Mouse (Mus musculus) heart, embryonic 12.5 days (tissue): Measurements from ENCODE around the gene Mrpl21. TPM values are rescaled to one million over a fixed set of nuclear protein-coding genes. Genes with fewer than 3 reads are reported as not detected.

Experiments used
- ATAC-seq: fragments of 200-750 bp; cut with Nextera tagmentation; 2 replicates; pipeline ENCODE4 v1.8.0; 2017; ENCODE audit warnings: moderate TSS enrichment, moderate library complexity; ENCODE audit not compliant: insufficient number of reproducible peaks, low FRiP score
- H3K27ac ChIP-seq: fragments of 300-500 bp; sonication (generic); 2 replicates; pipeline ENCODE4 v1.5.1; 2016; ENCODE audit warnings: mild to moderate bottlenecking, moderate library complexity; ENCODE audit not compliant: poor library complexity, severe bottlenecking
- H3K27me3 ChIP-seq: fragments of 300-500 bp; sonication (generic); replicated peaks from 2 replicates; pipeline ENCODE4 v1.6.1; 2016; ENCODE audit warnings: mild to moderate bottlenecking, moderate library complexity
- H3K36me3 ChIP-seq: fragments of 300-500 bp; sonication (generic); 2 replicates; pipeline ENCODE4 v1.6.1; 2016; ENCODE audit warnings: mild to moderate bottlenecking, moderate library complexity
- H3K4me1 ChIP-seq: fragments of 300-500 bp; sonication (generic); replicated peaks from 2 replicates; pipeline ENCODE4 v1.6.1; 2016; ENCODE audit warnings: mild to moderate bottlenecking
- H3K4me2 ChIP-seq: fragments of 300-500 bp; sonication (generic); 2 replicates; pipeline ENCODE4 v1.6.1; 2016; ENCODE audit warnings: mild to moderate bottlenecking, moderate library complexity
- H3K4me3 ChIP-seq: fragments of 300-500 bp; sonication (generic); 2 replicates; pipeline ENCODE4 v1.5.1; 2016; ENCODE audit warnings: mild to moderate bottlenecking
- H3K9ac ChIP-seq: fragments of 300-500 bp; sonication (generic); 2 replicates; pipeline ENCODE4 v1.6.1; 2016; ENCODE audit warnings: mild to moderate bottlenecking, moderate library complexity
- H3K9me3 ChIP-seq: fragments of 300-500 bp; sonication (generic); replicated peaks from 2 replicates; pipeline ENCODE4 v1.6.1; 2016; ENCODE audit warnings: mild to moderate bottlenecking, moderate library complexity
- WGBS: fragments of 180-500 bp; shearing (Covaris S2); methylation state at CpG from one replicate; pipeline ENCODE4 v1.1.7; 2016; 5-methylcytosine and 5-hydroxymethylcytosine counted together
- polyA plus RNA-seq: library from polyadenylated mRNA; unstranded; fragments of >200 nt; fragmentation: Nextera tagmentation; extraction: Ambion mirVana; gene quantifications from 2 replicates; pipeline ENCODE4 v1.2.1, GENCODE M21; 2016

Gene Mrpl21
- polyA plus RNA-seq, 1 experiment from 2014 or later: 98.1 TPM

- Histone ChIP-seq H3K4me1 (no peaks in the 10 kb centered on the region), H3K9ac (no peak overlapping the region), H3K4me2 (no peak overlapping the region), H3K27me3 (no peaks in the 10 kb centered on the region), H3K27ac (no peak overlapping the region), H3K9me3 (no peaks in the 10 kb centered on the region), H3K4me3 (no peak overlapping the region), H3K36me3 (peaks cover 94% of the 10 kb centered on the region)
- WGBS: 89% methylated on average over 9 of the region's 9 CpGs
- ATAC-seq: no peak
Observed at GRCm38 (mm10) chr19:3269279-3269678, 13.4 kb upstream of the Mrpl21 start.

GRCm38 (mm10) chr19:3269803-3270202 lies 12.9 kb upstream of the Mrpl21 start:
- ATAC-seq: no peak
- Histone ChIP-seq H3K4me1 (no peaks in the 10 kb centered on the region), H3K27ac (no peak overlapping the region), H3K4me3 (no peak overlapping the region), H3K36me3 (peaks cover 94% of the 10 kb centered on the region), H3K27me3 (no peaks in the 10 kb centered on the region), H3K9me3 (no peaks in the 10 kb centered on the region), H3K9ac (no peak overlapping the region), H3K4me2 (no peak overlapping the region)
- 90% methylated on average over 6 of the region's 6 CpGs for WGBS

- Histone ChIP-seq H3K27me3 (no peaks in the 10 kb centered on the region), H3K27ac (no peak overlapping the region), H3K36me3 (peaks cover 93% of the 10 kb centered on the region), H3K9me3 (no peaks in the 10 kb centered on the region), H3K9ac (no peak overlapping the region), H3K4me2 (no peak overlapping the region), H3K4me3 (no peak overlapping the region), H3K4me1 (no peaks in the 10 kb centered on the region)
- 79% methylated on average over 6 of the region's 6 CpGs for WGBS
- ATAC-seq: no peak
Observed at GRCm38 (mm10) chr19:3271366-3271765, 11.3 kb upstream of the Mrpl21 start.

- H3K27ac ChIP-seq: no peak overlapping the region
- no peak overlapping the region for H3K4me2 ChIP-seq
- no peak overlapping the region for H3K4me3 ChIP-seq
- H3K36me3 ChIP-seq: peaks cover 89% of the 10 kb centered on the region
- no peak for ATAC-seq
- H3K9me3 ChIP-seq: no peaks in the 10 kb centered on the region
- H3K4me1 ChIP-seq: no peaks in the 10 kb centered on the region
- H3K9ac ChIP-seq: no peak overlapping the region
- H3K27me3 ChIP-seq: no peaks in the 10 kb centered on the region
- WGBS: 85% methylated on average over 9 of the region's 9 CpGs
Observed at GRCm38 (mm10) chr19:3273331-3273730, 9.4 kb upstream of the Mrpl21 start.

- H3K4me1 ChIP-seq: no peaks in the 10 kb centered on the region
Observed at GRCm38 (mm10) chr19:3275744-3276365, 6.8 kb upstream of the Mrpl21 start.

GRCm38 (mm10) chr19:3281886-3282285 lies 815 bp upstream of the Mrpl21 start:
- 61% methylated on average over 4 of the region's 4 CpGs for WGBS
- Histone ChIP-seq H3K4me2 (peak overlapping the region; percentile 83), H3K9me3 (no peaks in the 10 kb centered on the region), H3K36me3 (peaks cover 57% of the 10 kb centered on the region), H3K27ac (no peak overlapping the region), H3K27me3 (no peaks in the 10 kb centered on the region), H3K4me1 (peaks cover 18% of the 10 kb centered on the region), H3K9ac (peak overlapping the region; percentile 91), H3K4me3 (peak overlapping the region; percentile 97)
- no peak for ATAC-seq

More at GRCm38 (mm10) chr19:3275744-3276365, 6.8 kb upstream of the Mrpl21 start:
- no peak for ATAC-seq
- H3K9ac ChIP-seq: no peak overlapping the region
- no peak overlapping the region for H3K27ac ChIP-seq
- WGBS: 96% methylated on average over 3 of the region's 3 CpGs
- H3K36me3 ChIP-seq: peaks cover 91% of the 10 kb centered on the region
- H3K27me3 ChIP-seq: no peaks in the 10 kb centered on the region
- no peak overlapping the region for H3K4me2 ChIP-seq
- no peak overlapping the region for H3K4me3 ChIP-seq
- no peaks in the 10 kb centered on the region for H3K9me3 ChIP-seq

GRCm38 (mm10) chr19:3289006-3289405 lies 6.3 kb downstream of the Mrpl21 start:
- no peaks in the 10 kb centered on the region for H3K27me3 ChIP-seq
- H3K4me1 ChIP-seq: no peaks in the 10 kb centered on the region
- ATAC-seq: no peak
- no peak overlapping the region for H3K4me3 ChIP-seq
- H3K36me3 ChIP-seq: peaks cover 67% of the 10 kb centered on the region
- no peak overlapping the region for H3K27ac ChIP-seq
- WGBS: 97% methylated on average over 1 of the region's 1 CpGs
- no peak overlapping the region for H3K9ac ChIP-seq
- no peaks in the 10 kb centered on the region for H3K9me3 ChIP-seq
- H3K4me2 ChIP-seq: no peak overlapping the region

GRCm38 (mm10) chr19:3292028-3292427 lies 9.3 kb downstream of the Mrpl21 start:
- Histone ChIP-seq H3K36me3 (peaks cover 47% of the 10 kb centered on the region), H3K4me2 (no peak overlapping the region), H3K27me3 (no peaks in the 10 kb centered on the region), H3K27ac (no peak overlapping the region), H3K9me3 (no peaks in the 10 kb centered on the region), H3K4me1 (no peaks in the 10 kb centered on the region), H3K9ac (no peak overlapping the region), H3K4me3 (no peak overlapping the region)
- WGBS: 63% methylated on average over 2 of the region's 2 CpGs
- no peak for ATAC-seq

- Histone ChIP-seq H3K27ac (no peak overlapping the region), H3K4me3 (no peak overlapping the region), H3K36me3 (peaks cover 39% of the 10 kb centered on the region), H3K9me3 (no peaks in the 10 kb centered on the region), H3K4me2 (no peak overlapping the region), H3K9ac (no peak overlapping the region), H3K4me1 (no peaks in the 10 kb centered on the region), H3K27me3 (no peaks in the 10 kb centered on the region)
- 85% methylated on average over 1 of the region's 1 CpGs for WGBS
- ATAC-seq: no peak
Observed at GRCm38 (mm10) chr19:3292993-3293392, 10.3 kb downstream of the Mrpl21 start.

GRCm38 (mm10) chr19:3295245-3295644 lies 12.5 kb downstream of the Mrpl21 start:
- ATAC-seq: no peak
- no peaks in the 10 kb centered on the region for H3K4me1 ChIP-seq
- H3K4me3 ChIP-seq: no peak overlapping the region
- WGBS: 81% methylated on average over 6 of the region's 6 CpGs
- H3K27me3 ChIP-seq: no peaks in the 10 kb centered on the region
- H3K9ac ChIP-seq: no peak overlapping the region
- H3K9me3 ChIP-seq: no peaks in the 10 kb centered on the region
- peaks cover 21% of the 10 kb centered on the region for H3K36me3 ChIP-seq
- H3K27ac ChIP-seq: no peak overlapping the region
- no peak overlapping the region for H3K4me2 ChIP-seq

- H3K4me3 ChIP-seq: no peak overlapping the region
Observed at GRCm38 (mm10) chr19:3297034-3297433, 14.3 kb downstream of the Mrpl21 start.

GRCm38 (mm10) chr19:3297775-3298174 lies 15.1 kb downstream of the Mrpl21 start:
- Histone ChIP-seq H3K9me3 (no peaks in the 10 kb centered on the region), H3K27me3 (no peaks in the 10 kb centered on the region), H3K4me1 (no peaks in the 10 kb centered on the region), H3K4me2 (no peak overlapping the region), H3K4me3 (no peak overlapping the region), H3K27ac (no peak overlapping the region), H3K36me3 (0 out of 2 replicates have a peak, but pooled peaks cover 3% of the 10 kb centered on the region), H3K9ac (no peak overlapping the region)
- no peak for ATAC-seq
- 79% methylated on average over 7 of the region's 7 CpGs for WGBS

More at GRCm38 (mm10) chr19:3297034-3297433, 14.3 kb downstream of the Mrpl21 start:
- Histone ChIP-seq H3K9ac (no peak overlapping the region), H3K36me3 (peaks cover 8% of the 10 kb centered on the region; the same call in 1 of the 2 replicates), H3K27me3 (no peaks in the 10 kb centered on the region), H3K27ac (no peak overlapping the region), H3K4me2 (no peak overlapping the region), H3K4me1 (no peaks in the 10 kb centered on the region), H3K9me3 (no peaks in the 10 kb centered on the region)
- no peak for ATAC-seq
